Mouse (Mus musculus) stomach, postnatal 0 days (tissue): ENCODE measurements at regions not wholly inside any gene's neighbourhood (a gene's known extent, or its start where the extent isn't known, plus 50 kb on each side); places are given as distances from the start of the nearest gene placed in this dataset.

Experiments used
- ATAC-seq: fragments of 200-750 bp; cut with Nextera tagmentation; 2 replicates; pipeline ENCODE4 v1.8.0; 2017; ENCODE audit not compliant: low FRiP score, low TSS enrichment
- DNase-seq: peaks from one replicate; pipeline ENCODE4 v3.0.0-alpha.2; 2016; ENCODE audit warnings: low spot score
- H3K27ac ChIP-seq: fragments of 300-500 bp; sonication (generic); replicated peaks from 2 replicates; pipeline ENCODE4 v1.5.1; 2014; ENCODE audit warnings: mild to moderate bottlenecking, control low read depth
- H3K27me3 ChIP-seq: fragments of 300-500 bp; sonication (generic); 2 replicates; pipeline ENCODE4 v1.6.1; 2014; ENCODE audit warnings: low read length; ENCODE audit not compliant: control insufficient read depth, insufficient read depth
- H3K36me3 ChIP-seq: fragments of 300-500 bp; sonication (generic); 2 replicates; pipeline ENCODE4 v1.6.1; 2014; ENCODE audit warnings: low read length, mixed read lengths; ENCODE audit not compliant: control insufficient read depth, insufficient read depth
- H3K4me1 ChIP-seq: fragments of 300-500 bp; sonication (generic); replicated peaks from 2 replicates; pipeline ENCODE4 v1.6.1; 2014; ENCODE audit warnings: antibody characterized with exemption; ENCODE audit not compliant: control insufficient read depth, insufficient read depth
- H3K4me2 ChIP-seq: fragments of 300-500 bp; sonication (generic); replicated peaks from 2 replicates; pipeline ENCODE4 v1.6.1; 2014; ENCODE audit warnings: low read depth, mild to moderate bottlenecking, control low read depth, moderate library complexity
- H3K4me3 ChIP-seq: fragments of 300-500 bp; sonication (generic); 2 replicates; pipeline ENCODE4 v1.5.1; 2014; ENCODE audit warnings: low read depth, low read length, control low read depth
- H3K9ac ChIP-seq: fragments of 300-500 bp; sonication (generic); 2 replicates; pipeline ENCODE4 v1.6.1; 2014; ENCODE audit warnings: mild to moderate bottlenecking, low read length, control low read depth, mixed read lengths
- H3K9me3 ChIP-seq: fragments of 300-500 bp; sonication (generic); 2 replicates; pipeline ENCODE4 v1.6.1; 2016; ENCODE audit warnings: low read length; ENCODE audit not compliant: control insufficient read depth
- CTCF ChIP-seq: IDR thresholded peaks from 2 replicates; pipeline ENCODE4 v1.5.1; 2016; ENCODE audit warnings: antibody characterized with exemption, low read depth, mild to moderate bottlenecking, moderate library complexity
- EP300 ChIP-seq: optimal IDR thresholded peaks from 2 replicates; pipeline ENCODE3; 2016; ENCODE audit warnings: antibody characterized with exemption
- WGBS: fragments of 180-500 bp; shearing (Covaris S2); extraction: QIAGEN DNeasy Blood & Tissue Kit; methylation state at CpG from one replicate; pipeline ENCODE4 v1.1.7; 2014; 5-methylcytosine and 5-hydroxymethylcytosine counted together

DNA sequence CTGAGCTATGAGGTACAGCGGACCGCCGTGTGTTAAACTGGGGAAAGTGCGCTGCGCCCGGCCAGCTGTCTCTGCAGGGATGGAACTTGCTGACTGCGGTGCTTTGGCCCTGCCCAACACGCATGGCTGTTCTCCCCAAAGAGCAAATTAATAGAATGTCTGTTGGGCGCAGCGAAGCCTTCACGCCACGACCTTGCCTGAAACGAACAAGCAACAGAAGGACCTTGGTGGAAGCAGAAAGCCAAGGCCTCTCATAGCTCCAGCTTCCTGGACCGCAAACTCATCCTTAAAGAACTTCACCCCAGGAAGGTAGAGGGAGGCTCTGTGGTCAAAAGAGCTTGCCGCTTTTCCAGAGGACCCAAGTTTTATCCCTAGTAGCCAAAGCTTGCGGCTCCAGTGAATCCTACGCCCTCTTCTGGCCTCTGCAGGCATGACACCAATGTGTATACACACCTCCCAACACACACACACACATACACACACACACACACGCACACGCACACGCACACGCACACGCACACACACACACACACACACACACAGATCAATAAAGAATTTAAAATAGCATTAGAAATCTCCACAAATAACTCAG lies 110.2 kb upstream of the Ctnnb1 start:
- Histone ChIP-seq H3K4me3 (no peak overlapping the region), H3K9ac (no peak overlapping the region), H3K4me1 (no peaks in the 10 kb centered on the region), H3K27me3 (no peaks in the 10 kb centered on the region), H3K4me2 (no peak overlapping the region), H3K27ac (no peak overlapping the region), H3K36me3 (no peaks in the 10 kb centered on the region), H3K9me3 (no peaks in the 10 kb centered on the region)
- no peak for DNase-seq
- ATAC-seq: no peak
- WGBS: 96% methylated on average over 22 of the region's 22 CpGs
- 0 out of 2 replicates have a peak, but pooled peaks have one; percentile 13 for TF ChIP-seq CTCF
- no peak for TF ChIP-seq EP300

DNA sequence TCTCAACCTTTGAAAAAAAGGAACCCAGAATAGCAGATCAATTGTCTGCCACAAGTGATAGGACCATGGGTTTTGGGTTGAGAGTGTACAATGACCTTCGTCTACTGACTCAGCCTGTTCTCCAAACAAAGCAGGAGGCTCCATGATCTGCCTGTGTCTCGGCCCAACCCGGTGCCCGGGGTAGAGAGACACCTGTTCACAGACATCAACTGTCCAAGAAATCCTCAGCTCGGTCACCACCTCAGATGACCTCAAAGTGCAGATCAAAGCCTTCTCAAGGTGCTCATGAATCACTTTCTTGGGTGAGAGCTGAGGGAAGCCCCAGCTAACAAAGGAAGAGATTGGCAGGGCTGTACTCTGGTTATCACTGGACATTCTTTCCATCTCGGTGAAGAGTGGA lies 108.1 kb upstream of the Ctnnb1 start:
- ATAC-seq (no peak), DNase-seq (no peak)
- Histone ChIP-seq H3K36me3 (no peaks in the 10 kb centered on the region), H3K9me3 (no peaks in the 10 kb centered on the region), H3K27ac (no peak overlapping the region), H3K9ac (no peak overlapping the region), H3K4me2 (no peak overlapping the region), H3K27me3 (no peaks in the 10 kb centered on the region), H3K4me1 (no peaks in the 10 kb centered on the region), H3K4me3 (no peak overlapping the region)
- TF ChIP-seq CTCF (no peak), EP300 (no peak)
- 54% methylated on average over 6 of the region's 6 CpGs for WGBS

DNA sequence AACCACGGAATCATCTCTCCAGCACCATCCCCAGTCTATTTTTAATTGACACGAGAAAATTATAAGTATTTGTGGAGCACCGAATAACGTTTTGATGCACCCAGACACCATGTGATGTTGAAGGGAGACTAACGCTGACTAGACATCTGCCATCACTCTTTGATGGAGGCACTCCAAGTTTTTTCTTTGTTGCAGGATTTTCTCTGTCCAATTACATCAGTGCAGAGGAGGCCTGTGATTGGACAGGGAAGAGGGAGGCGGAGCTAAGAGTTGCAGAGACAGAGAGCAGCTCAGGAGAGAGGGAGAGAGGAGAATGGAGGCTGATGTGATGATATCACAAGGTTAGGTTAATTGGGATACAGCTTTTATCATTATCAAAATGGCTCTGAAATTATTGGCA lies 105.6 kb upstream of the Ctnnb1 start:
- Histone ChIP-seq H3K27ac (no peak overlapping the region), H3K4me2 (no peak overlapping the region), H3K4me3 (no peak overlapping the region), H3K4me1 (no peaks in the 10 kb centered on the region), H3K36me3 (no peaks in the 10 kb centered on the region), H3K9me3 (no peaks in the 10 kb centered on the region), H3K9ac (no peak overlapping the region), H3K27me3 (no peaks in the 10 kb centered on the region)
- WGBS: 66% methylated on average over 6 of the region's 6 CpGs
- no peak for ATAC-seq
- DNase-seq: no peak
- TF ChIP-seq CTCF (no peak), EP300 (no peak)

GRCm38 (mm10) chr9:120826266-120826665 lies 102.8 kb upstream of the Ctnnb1 start:
- WGBS: 52% methylated on average over 4 of the region's 4 CpGs
- H3K9me3 ChIP-seq: no peaks in the 10 kb centered on the region
- no peak overlapping the region for H3K4me3 ChIP-seq
- H3K9ac ChIP-seq: no peak overlapping the region
- H3K4me2 ChIP-seq: no peak overlapping the region
- ATAC-seq (peak; percentile 78), DNase-seq (peak; percentile 57)
- no peaks in the 10 kb centered on the region for H3K27me3 ChIP-seq
- no peaks in the 10 kb centered on the region for H3K4me1 ChIP-seq
- TF ChIP-seq CTCF (no peak), EP300 (no peak)
- H3K27ac ChIP-seq: peak overlapping the region; percentile 67
- H3K36me3 ChIP-seq: no peaks in the 10 kb centered on the region

- H3K4me2 ChIP-seq: no peak overlapping the region
- H3K9ac ChIP-seq: no peak overlapping the region
- H3K4me3 ChIP-seq: no peak overlapping the region
- H3K4me1 ChIP-seq: no peaks in the 10 kb centered on the region
- peak; percentile 77 for ATAC-seq
- WGBS: 23% methylated on average over 5 of the region's 5 CpGs
- no peaks in the 10 kb centered on the region for H3K27me3 ChIP-seq
- H3K27ac ChIP-seq: no peak overlapping the region
- TF ChIP-seq EP300 (no peak), CTCF (peak; percentile 39)
- no peaks in the 10 kb centered on the region for H3K36me3 ChIP-seq
- H3K9me3 ChIP-seq: no peaks in the 10 kb centered on the region
- peak; percentile 68 for DNase-seq
These were observed 98.5 kb upstream of the Ctnnb1 start for GRCm38 (mm10) chr9:120830526-120830925.

DNA sequence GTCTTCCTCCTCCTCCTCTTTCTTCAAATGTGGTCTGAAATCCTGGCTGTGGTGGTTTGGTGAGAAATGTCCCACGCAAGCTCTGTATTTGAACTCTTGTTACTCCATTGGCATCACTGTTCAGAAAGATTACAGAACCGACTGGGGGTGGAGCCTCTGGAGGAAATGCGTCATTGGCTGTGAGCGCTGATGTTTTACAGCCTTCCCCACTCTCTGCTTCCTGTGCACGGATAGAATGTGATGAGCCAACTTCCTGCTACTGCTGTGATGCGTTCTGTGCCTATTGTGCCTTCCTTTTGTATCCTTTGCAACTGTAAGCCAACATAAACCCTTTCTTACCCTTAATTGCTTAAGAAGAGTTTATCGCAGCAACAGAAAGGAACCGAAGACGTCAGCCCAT lies 94.8 kb upstream of the Ctnnb1 start:
- H3K36me3 ChIP-seq: no peaks in the 10 kb centered on the region
- WGBS: 78% methylated on average over 9 of the region's 9 CpGs

More for the DNA sequence above, 94.8 kb upstream of the Ctnnb1 start:
- no peak for DNase-seq
- H3K9ac ChIP-seq: no peak overlapping the region
- no peaks in the 10 kb centered on the region for H3K4me1 ChIP-seq
- no peak overlapping the region for H3K27ac ChIP-seq
- TF ChIP-seq CTCF (no peak), EP300 (no peak)
- no peak overlapping the region for H3K4me2 ChIP-seq
- no peak for ATAC-seq
- H3K27me3 ChIP-seq: no peaks in the 10 kb centered on the region
- no peak overlapping the region for H3K4me3 ChIP-seq
- no peaks in the 10 kb centered on the region for H3K9me3 ChIP-seq
